Mouse (Mus musculus) NIH3T3 (cell line): ENCODE data around the gene Pex26.

Experiments
- DNase-seq: peaks from one replicate; pipeline ENCODE4 v3.0.0-alpha.2; 2012; ENCODE audit warnings: low read depth

The Pex26 gene

DNA sequence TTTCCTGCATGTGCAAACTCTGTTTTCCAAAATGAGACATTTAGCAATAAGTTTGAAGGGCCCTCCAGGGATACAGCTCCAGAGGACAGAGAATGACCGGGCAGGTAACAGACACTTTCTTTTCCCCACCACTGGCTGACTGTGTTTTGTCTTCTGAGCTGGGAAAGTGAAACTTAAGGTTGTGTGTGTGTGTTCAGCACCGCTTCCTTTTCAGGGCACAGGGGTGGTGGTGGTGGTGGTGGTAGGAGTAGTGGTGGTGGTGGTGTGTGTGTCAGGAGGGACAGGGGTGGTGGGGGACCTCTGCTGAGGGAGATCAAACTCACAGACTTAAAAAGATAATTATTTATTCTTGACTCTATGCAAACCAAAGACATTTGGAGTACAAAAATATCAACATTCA, 58.3 kb downstream of the Pex26 start:
- no peak for DNase-seq

DNA sequence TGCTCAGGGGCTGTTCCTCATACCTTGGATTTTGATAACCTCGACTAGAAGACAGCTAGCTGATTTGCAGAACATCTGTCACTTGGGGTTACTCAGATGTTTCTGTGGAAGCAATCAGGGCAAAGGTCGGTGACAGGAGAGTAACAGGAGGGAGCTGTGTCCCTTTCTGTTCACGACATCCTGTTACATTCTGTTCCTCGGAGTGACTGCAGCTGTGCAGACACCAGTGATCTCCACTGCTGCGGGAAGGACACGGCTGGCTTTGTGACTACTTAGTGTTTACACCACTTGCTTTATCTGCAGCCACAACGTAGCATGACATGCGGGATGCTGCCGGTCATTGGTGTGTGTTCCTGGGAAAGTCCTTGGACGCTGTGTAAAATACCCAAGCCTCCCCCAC, 59.7 kb downstream of the Pex26 start:
- DNase-seq = no peak

DNA sequence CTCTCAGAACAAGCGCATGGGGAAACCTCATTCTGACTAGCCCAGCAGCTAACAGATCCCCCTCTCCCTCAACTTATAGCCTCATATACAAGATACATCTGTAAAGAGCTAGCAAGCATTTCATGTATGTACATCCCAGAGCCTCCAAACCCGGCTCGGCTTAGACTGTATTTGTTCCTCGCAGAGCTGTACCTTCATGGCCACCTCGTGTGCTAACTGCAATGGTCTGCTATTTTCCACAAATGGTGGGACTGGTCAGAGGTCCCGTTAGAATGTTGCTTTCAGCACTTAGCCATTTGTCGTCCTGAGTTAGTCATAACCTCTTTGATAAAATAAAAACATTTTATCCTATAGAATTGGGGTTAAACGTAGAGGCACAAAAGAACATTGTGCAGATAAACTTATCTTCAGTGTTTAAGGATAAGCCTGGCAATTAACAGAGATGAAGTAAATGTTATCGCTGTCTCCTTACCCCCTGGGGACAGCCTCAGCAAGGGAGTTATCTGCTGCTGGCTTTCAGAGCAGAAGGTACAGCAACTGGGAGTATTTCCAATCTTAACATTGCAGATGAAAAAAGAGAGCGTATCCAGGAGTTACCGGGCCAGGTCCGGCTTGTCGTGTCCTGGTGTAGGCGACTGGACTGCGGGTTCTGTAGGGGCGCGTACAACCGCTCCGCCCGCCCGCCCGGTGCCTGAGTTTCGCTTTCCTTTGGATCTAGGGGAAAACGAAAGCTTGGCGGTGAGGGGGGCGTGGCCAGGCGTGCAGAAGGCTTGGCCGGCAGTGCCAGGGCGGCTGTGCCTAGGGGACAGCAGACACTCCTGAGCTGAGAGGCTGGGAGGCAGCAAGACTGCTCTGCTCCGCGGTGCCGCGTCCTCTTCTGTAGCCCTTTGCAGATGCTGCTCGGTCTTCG, 61.9 kb downstream of the Pex26 start, which contains the start of gene Usp18:
Gene Usp18 (plus strand): TSS at position 780 of the 910 bp plus-strand sequence.
- peak; percentile 91 for DNase-seq

DNA sequence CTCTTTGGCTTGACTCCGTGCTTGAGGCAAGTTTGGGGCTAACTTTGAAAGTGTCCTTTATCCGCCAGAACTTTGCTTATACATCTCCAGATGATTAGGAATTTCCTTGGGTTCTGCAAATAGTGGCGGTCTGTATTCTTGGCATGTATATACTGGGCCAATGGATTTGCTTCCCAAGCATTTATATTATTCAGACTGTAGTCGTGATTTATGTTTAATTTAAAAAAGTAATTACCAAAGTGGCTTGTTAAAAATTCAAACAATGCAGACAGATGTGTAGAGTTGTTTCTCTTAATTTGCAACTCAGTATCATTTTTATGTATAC, 62.5 kb downstream of the Pex26 start:
- DNase-seq = no peak
